Mouse (Mus musculus) v-Abl transformed pro-B cells (cell line): ENCODE results near the gene Fbp1.
"Not testable (repeated sequence)": the region's sequence is repeated elsewhere in the genome, so short reads cannot be mapped to it uniquely, and the experiment has no call there.

ENCODE experiments used
- in situ Hi-C, 2 experiments: fragments of 400-800 bp; cut with MboI; formaldehyde crosslinking; loops; one replicate each; pipeline ENCODE4 v1.15.1; 2025; ENCODE audit not compliant: unreplicated experiment in 2 of 2

Gene Fbp1

DNA sequence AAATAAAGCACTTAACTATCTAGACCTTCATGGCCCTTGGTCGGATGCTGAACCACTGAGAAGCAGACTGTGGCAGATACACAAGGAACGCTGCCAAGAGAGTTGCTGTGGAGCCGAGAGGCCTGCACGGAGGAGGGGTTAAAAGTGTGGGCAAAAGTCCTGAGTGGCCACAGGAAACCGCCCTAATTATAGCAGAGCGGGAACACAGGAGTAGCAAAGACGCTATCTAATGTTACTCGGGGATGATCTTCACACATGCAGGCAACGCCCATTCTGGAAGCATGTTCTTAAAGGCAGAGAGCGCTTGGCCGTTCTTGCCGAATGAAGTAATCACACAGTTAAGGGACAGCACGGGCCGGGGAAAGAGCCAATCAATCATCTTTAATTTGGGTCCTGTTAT is 31.2 kb downstream of the Fbp1 start:
- in situ Hi-C loops, result loop anchor here (10.0 kb wide), 3 partner anchors 92 to 392 kb away; partner anchors contain the start of genes Gm49359 (in 2 of the 2), Zfp935 (in 2 of the 2) and Platr25 (in 1 of the 2)

DNA sequence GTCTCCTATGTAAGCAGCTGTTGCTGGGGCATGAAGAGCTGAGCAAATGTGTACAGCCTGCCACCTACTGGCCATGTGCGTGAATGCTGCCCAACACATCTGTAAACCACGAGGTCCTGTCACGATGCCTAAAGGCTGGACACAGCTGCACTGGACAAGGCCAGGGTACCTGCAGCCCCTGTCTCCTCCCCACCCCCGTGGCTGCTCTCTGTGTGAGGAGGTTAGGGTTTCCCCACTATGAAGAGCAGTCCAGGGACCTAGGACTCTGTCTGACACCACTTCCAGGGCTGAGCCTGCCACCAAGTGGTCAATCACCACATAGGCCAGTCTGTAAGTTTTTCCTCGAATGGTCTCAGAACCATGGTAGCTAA is 31.8 kb downstream of the Fbp1 start:
- in situ Hi-C loops, result loop anchor here (10.0 kb wide), 3 partner anchors 91 to 391 kb away; partner anchors contain the start of genes Gm49359 (in 2 of the 2), Zfp935 (in 2 of the 2) and Platr25 (in 1 of the 2)

DNA sequence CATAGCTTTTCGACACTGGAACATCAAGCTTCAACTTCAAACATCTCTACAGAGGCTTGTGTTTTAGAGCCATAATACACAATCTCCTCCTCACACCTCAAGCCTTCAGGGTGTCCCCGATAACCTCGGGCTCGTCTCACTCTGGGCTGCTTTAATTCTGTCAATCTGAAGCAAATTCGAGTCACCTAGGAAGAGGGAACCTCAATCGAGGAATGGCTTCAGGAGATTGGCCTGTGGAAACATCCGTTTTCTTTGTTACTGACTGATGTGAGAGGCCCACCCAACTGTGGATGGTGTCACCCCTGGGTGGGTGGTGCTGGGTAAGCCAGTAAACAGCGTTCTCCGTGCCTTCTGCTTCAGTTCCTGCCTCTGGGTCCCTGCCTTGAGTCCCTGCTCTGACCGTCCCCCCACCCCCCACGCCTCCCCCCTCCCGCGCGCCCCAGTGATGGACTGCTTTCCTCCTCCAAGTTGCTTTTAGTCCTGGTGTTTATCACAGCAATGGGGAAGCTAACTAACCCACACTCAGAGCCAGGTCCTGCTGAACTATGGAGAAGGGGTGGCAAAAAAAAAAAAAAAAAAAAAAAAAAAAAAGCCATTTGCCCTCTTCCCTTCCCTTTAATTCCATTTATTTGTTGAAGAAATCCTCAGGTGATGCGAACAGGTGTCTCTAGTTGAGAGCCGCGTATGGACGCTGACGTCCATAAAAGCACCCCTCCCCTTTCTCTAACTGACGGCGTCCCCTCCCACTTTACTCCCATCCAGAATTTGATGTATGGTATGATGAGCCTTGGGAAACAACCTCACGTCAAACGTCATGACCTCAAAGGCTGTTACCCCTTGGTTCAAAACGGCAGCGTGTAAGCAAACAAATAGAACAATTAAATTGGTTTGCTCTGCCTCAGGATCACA is 32.4 kb downstream of the Fbp1 start:
- in situ Hi-C loops, result loop anchor here (10.0 kb wide), 3 partner anchors 91 to 391 kb away; partner anchors contain the start of genes Gm49359 (in 2 of the 2), Zfp935 (in 2 of the 2) and Platr25 (in 1 of the 2)

- in situ Hi-C loops, result loop anchor here (5.0 to 10.0 kb wide), 4 partner anchors 90 to 390 kb away; partner anchors contain the start of genes Gm49359 (in 2 of the 2), Zfp935 (in 2 of the 2) and Platr25 (in 1 of the 2)
Measured at GRCm38 (mm10) chr13:62854666-62855065, 33.4 kb downstream of the Fbp1 start.

DNA sequence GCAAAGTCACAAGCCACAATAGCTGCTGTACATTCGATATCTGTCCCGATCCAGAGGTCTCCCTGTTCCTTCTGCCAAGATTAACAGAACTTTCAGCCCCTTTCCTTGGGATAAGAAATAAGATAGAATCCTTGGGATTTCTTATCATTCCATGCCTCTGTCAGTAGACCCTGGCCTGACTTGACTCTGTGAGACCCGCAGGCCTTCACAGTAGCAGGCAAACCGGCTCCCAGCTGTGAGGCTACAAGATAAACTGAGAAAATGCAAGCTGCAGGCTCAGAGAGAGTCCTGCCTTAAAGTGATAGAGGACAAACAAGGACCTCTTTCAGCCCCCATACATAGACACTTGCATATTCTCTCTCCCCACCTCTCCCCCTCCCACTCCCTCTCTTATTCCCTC is 54.7 kb downstream of the Fbp1 start:
- in situ Hi-C loops, result no loop called here

DNA sequence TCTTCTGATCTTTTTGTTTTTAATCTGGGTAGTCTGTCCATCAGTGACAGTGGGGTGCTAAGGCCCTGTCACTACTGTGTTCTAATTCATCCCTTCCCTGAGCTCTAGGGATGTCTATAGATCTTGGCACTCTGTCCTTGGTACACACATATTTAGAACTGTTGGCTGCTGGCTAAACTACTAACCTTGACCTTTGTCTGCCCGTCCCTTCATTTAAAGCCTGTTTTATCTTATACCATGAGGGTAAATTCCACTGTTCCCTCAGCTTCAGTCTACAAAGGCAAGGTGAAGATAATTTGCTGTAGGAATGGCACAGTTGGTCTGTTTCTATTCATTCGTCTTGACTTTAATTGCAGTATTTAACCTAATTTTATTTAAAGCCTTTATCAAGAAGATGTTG is 55.8 kb downstream of the Fbp1 start:
- in situ Hi-C loops, result no loop called here

DNA sequence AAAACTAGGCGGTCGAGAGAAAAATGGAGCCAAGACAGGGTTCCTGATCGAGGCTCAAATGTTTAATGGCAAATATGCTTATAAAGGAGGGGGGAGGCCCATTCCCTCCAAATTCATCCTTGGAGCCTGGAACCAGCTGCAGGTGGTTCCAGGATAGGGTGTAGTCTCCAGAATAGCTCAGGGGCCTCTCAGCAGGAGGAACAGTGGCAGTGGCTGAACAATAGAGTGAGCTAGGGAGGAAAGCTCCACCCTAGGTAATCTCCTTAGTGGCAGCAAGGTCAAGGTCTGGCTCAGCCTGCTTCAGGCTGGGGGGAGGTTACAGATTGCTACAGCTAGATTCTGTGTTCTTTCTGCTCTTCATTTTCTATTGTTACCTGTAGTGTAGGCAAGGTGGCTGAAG is 72.4 kb downstream of the Fbp1 start:
- in situ Hi-C loops, result not testable (repeated sequence)
